Mouse (Mus musculus): ENCODE measurements at regions not wholly inside any gene's neighbourhood (a gene's known extent, or its start where the extent isn't known, plus 50 kb on each side); places are given as distances from the start of the nearest gene placed in this dataset.
A peak's percentile ranks its signal among the peaks of the same experiment; 100 is the strongest.

DNA sequence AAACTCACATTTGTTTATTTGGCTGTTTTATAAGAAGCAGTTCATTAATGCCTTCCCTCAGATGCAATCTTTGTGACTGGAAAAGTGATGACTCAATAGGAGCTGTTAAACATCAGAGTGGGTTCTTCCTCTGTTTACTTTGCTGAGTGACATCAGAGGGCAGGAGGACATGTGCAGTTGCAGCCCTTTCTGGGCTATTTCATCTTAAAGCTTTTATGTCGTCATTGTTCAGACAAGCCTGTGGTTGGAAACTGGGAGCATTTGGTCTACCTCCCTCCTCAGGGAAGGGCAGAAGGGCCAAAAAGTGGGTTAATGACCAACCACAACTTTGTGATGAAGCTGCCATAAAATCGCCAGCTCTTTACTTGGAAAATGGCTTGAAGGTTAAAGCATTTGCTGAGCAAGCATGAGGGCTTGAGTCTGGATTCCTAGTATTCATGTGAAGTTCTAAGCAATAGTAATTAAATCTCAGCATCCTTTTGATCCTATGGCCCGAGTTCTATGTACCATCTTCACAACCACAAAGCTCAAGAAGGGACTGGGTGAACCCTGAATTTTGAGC is 103.8 kb upstream of the Igfbp3 start:
- Histone ChIP-seq H3K9ac (no peak overlapping the region), H3K36me3 (no peaks in the 10 kb centered on the region), H3K4me1 (no peaks in the 10 kb centered on the region), H3K27ac (no peak overlapping the region), H3K4me2 (replicated peaks) (no peak overlapping the region), H3K9me3 (no peaks in the 10 kb centered on the region), H3K27me3 (no peaks in the 10 kb centered on the region), H3K4me3 (no peak overlapping the region)
- 62% methylated on average over 3 of the region's 3 CpGs for WGBS
- ATAC-seq (ENCODE audit: insufficient number of reproducible peaks, insufficient read depth, low FRiP score, low TSS enrichment), result no peak

DNA sequence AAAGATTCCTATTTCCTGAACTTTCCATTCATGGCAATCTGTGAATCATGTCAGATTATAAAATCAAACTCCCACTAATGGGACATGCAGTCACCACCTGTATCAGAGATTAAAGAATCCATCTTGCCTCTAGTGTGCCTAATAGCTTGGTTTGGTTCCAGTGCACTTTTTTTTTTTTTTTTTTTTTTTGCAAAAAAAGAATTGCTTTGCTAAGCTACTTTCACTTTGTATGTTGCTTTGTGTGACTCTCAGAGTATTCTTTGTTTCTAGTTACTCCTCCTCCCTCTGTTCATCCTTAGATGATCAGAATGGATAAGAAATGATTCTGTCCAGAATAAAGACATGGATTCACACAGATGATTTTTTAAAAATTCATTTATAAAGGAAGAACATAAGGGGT is 82.5 kb upstream of the Igfbp3 start:
- H3K9me3 ChIP-seq, result no peaks in the 10 kb centered on the region
- no peak overlapping the region for H3K27ac ChIP-seq
- no peak overlapping the region for H3K4me2 ChIP-seq (replicated peaks)
- no peaks in the 10 kb centered on the region for H3K4me1 ChIP-seq
- no peak for ATAC-seq (ENCODE audit: insufficient number of reproducible peaks, insufficient read depth, low FRiP score, low TSS enrichment)
- no peak overlapping the region for H3K4me3 ChIP-seq
- no peaks in the 10 kb centered on the region for H3K27me3 ChIP-seq
- H3K9ac ChIP-seq, result no peak overlapping the region
- no peaks in the 10 kb centered on the region for H3K36me3 ChIP-seq

DNA sequence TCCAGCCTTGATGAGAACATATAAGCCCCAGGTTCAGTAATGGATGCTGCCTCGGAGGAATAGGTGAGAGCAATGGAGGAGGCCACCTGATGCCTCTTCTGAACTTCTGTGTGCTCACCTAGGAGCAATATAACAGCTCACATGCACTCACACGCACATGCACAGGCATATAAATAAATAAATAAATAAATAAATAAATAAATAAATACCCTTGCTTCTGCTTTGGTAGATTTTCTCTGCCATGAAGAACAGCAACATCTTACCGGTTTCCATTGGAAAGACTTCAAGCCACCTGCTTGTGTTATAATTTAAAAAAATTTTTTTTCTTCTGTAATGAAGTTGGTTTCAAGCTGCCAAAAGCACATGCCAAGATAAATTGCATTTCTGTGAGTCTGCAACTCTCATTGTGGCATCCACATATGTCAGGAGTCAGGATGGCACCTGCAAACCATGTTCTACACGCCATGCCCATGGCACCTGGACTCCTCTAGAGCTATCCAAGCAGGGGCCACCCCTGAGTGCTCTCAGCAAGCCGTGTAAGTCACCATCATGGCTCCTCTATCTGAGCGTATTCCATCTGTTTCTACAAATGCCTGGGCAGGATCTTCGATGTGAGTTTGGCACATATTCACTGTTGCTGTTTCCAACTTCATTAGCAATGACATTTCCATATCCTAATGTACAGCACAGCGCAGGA is 75.7 kb upstream of the Igfbp3 start:
- Histone ChIP-seq H3K4me3 (no peak overlapping the region), H3K9me3 (no peaks in the 10 kb centered on the region), H3K27me3 (no peaks in the 10 kb centered on the region), H3K27ac (no peak overlapping the region), H3K4me2 (replicated peaks) (no peak overlapping the region), H3K36me3 (no peaks in the 10 kb centered on the region), H3K4me1 (peaks cover 10% of the 10 kb centered on the region), H3K9ac (no peak overlapping the region)
- 90% methylated on average over 8 of the region's 8 CpGs for WGBS
- ATAC-seq (ENCODE audit: insufficient number of reproducible peaks, insufficient read depth, low FRiP score, low TSS enrichment), result no peak

DNA sequence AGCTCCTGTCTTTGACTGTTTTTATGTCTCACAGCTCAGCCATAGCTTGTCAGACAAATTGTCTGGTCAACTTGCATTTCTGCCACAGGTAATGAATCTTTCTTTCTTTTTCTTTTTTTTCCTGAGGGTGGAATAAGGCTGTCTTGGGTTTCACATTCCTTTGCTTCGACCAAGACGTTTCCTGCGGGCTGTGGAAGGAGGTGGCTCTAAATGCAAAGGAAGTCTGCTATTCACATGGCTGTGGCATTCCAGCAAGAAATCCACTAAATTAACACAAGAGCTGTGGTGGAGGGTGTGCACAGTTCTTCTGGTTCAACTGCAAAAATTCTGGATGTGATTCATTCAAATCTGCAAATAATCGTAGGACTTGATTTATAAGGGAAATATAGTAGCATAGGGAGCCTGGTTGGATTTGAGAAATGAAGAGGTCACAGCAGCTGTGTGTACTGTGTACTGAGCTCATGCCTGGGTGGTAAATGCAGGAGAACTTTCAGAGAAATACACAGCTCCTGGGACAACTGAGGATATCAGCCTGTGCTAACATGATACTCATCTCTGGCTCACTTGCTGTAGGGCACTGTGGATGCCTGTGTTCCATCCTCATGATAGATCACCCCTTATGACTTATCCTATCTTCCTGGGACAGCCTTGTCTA is 71.2 kb upstream of the Igfbp3 start:
- ATAC-seq (ENCODE audit: insufficient number of reproducible peaks, insufficient read depth, low FRiP score, low TSS enrichment), result 0 out of 2 replicates have a peak, but pooled peaks have one; percentile 64
- H3K27me3 ChIP-seq, result no peaks in the 10 kb centered on the region
- H3K9ac ChIP-seq, result no peak overlapping the region
- H3K27ac ChIP-seq, result peak overlapping the region; percentile 51
- H3K4me2 ChIP-seq (replicated peaks), result no peak overlapping the region
- WGBS, result 15% methylated on average over 4 of the region's 4 CpGs
- no peak overlapping the region for H3K4me3 ChIP-seq
- H3K9me3 ChIP-seq, result no peaks in the 10 kb centered on the region
- H3K36me3 ChIP-seq, result no peaks in the 10 kb centered on the region
- H3K4me1 ChIP-seq, result peaks cover 33% of the 10 kb centered on the region

DNA sequence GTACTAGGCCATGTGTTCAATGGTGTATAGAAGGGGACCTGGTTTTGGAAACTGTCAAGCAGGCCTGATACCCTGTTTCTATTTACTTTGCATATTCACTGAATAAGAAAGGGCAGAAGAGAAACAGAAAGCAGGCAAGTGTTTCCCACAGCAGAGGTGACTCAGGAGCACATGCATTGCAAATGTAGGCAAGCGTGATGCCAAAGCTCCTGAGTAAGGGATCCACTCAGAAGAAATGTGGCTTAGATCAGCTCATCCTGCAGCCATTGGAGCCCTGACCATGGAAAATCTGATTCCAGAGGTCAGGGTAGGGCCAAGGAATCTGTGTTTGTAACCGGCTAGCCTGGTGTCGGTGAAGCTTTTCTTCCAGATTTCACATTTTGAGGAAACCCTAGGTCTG is 69.3 kb upstream of the Igfbp3 start:
- no peaks in the 10 kb centered on the region for H3K36me3 ChIP-seq
- ATAC-seq (ENCODE audit: insufficient number of reproducible peaks, insufficient read depth, low FRiP score, low TSS enrichment), result no peak
- H3K4me3 ChIP-seq, result no peak overlapping the region
- H3K4me2 ChIP-seq (replicated peaks), result no peak overlapping the region
- H3K27me3 ChIP-seq, result no peaks in the 10 kb centered on the region
- H3K27ac ChIP-seq, result peak overlapping the region; percentile 80
- no peak overlapping the region for H3K9ac ChIP-seq
- WGBS, result 60% methylated on average over 3 of the region's 3 CpGs
- H3K4me1 ChIP-seq, result peaks cover 33% of the 10 kb centered on the region
- H3K9me3 ChIP-seq, result no peaks in the 10 kb centered on the region

DNA sequence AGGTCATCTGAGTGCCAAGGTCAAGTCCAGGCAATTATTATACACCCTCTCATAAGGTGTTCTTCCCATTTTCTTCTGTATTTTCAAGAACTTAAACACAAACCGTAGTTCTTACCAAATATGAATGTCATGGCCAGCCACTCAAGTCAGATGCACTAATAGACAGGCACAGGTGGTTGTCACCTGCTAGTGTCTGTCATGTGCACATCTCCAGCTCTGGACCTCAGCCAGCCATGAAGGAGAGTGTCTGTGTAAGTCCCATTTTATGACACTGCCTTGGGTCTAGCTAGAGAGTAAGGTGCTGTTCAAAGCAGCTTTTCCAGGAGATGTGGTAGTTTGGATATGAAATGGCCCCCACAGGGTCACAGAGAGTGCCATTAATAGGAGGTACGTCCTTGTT is 68.5 kb upstream of the Igfbp3 start:
- Histone ChIP-seq H3K27me3 (no peaks in the 10 kb centered on the region), H3K4me2 (replicated peaks) (no peak overlapping the region), H3K27ac (peak overlapping the region; percentile 80), H3K36me3 (no peaks in the 10 kb centered on the region), H3K9me3 (no peaks in the 10 kb centered on the region), H3K4me3 (no peak overlapping the region), H3K9ac (no peak overlapping the region), H3K4me1 (peaks cover 33% of the 10 kb centered on the region)
- WGBS, result 62% methylated on average over 2 of the region's 2 CpGs
- ATAC-seq (ENCODE audit: insufficient number of reproducible peaks, insufficient read depth, low FRiP score, low TSS enrichment), result no peak

DNA sequence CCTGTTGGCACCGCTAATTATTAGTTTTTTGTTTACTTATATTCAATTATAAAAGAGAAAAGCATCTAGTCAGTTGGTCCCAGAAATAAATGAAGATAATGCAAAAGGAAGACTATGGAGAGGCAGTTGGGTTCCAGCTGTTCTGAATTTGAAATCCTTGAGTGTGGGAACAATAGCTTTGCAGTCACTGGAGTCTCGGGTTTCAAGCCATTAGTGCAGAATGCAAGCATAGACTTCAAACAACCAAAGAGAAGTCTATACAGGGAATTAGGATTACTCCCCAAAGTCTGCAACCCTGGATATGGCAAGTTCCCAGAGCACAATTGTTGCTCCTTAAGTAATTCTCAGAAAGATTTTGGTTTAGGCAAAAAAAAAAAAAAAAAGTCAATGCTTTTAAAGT is 67.9 kb upstream of the Igfbp3 start:
- H3K4me1 ChIP-seq, result peaks cover 33% of the 10 kb centered on the region

DNA sequence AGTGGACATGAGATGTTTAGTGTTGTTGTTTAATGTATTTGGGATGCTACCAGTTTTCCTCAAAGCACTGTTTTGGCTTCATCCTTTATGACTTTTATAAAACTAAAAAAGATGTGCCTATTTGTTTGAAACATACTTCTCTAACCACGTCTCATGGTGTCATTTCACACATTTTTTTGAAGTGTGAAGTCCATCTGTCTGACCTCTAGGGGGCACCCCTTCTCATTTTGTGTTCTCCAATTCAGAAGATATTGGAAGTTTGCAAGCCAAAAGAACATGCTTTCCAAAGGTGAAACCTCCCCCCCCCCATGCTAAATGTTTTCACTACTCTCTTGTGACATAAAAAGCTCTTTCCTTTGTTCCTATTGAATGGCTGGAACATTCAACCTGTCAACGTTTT is 66.2 kb upstream of the Igfbp3 start:
- H3K9me3 ChIP-seq, result no peaks in the 10 kb centered on the region
- no peak overlapping the region for H3K4me3 ChIP-seq
- H3K27me3 ChIP-seq, result no peaks in the 10 kb centered on the region
- no peak for ATAC-seq (ENCODE audit: insufficient number of reproducible peaks, insufficient read depth, low FRiP score, low TSS enrichment)
- H3K9ac ChIP-seq, result no peak overlapping the region
- 58% methylated on average over 2 of the region's 2 CpGs for WGBS
- no peak overlapping the region for H3K27ac ChIP-seq
- H3K36me3 ChIP-seq, result no peaks in the 10 kb centered on the region
- H3K4me1 ChIP-seq, result peaks cover 28% of the 10 kb centered on the region
- no peak overlapping the region for H3K4me2 ChIP-seq (replicated peaks)

More for the DNA sequence above, 67.9 kb upstream of the Igfbp3 start:
- H3K9me3 ChIP-seq, result no peaks in the 10 kb centered on the region
- no peaks in the 10 kb centered on the region for H3K36me3 ChIP-seq
- no peak overlapping the region for H3K4me2 ChIP-seq (replicated peaks)
- 26% methylated on average over 2 of the region's 2 CpGs for WGBS
- no peak overlapping the region for H3K4me3 ChIP-seq
- no peaks in the 10 kb centered on the region for H3K27me3 ChIP-seq
- ATAC-seq (ENCODE audit: insufficient number of reproducible peaks, insufficient read depth, low FRiP score, low TSS enrichment), result no peak; the same call in 1 of the 2 replicates
- peak overlapping the region; percentile 82 for H3K27ac ChIP-seq
- no peak overlapping the region for H3K9ac ChIP-seq

DNA sequence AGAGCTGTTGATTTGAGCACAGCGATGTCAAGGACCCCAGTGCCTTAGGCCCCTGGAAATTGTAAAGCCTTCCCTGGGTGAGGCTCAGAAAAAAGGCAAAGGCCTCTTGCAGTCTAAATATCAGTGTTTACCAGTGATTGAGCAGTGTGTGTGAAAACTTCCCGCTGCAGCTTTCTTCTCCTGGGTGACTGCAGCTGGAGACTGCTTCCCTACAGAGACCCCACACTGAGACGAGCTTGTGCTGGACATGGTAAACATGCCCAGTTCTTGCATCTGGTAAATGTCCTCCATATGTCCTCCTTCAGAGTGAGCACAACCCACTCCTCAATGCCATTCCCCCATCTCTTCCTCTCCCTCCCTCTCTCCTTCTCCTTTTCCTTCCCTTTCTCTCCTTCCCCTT is 58.8 kb upstream of the Igfbp3 start:
- no peaks in the 10 kb centered on the region for H3K9me3 ChIP-seq
- H3K27ac ChIP-seq, result no peak overlapping the region
- ATAC-seq (ENCODE audit: insufficient number of reproducible peaks, insufficient read depth, low FRiP score, low TSS enrichment), result no peak
- 34% methylated on average over 3 of the region's 3 CpGs for WGBS
- no peaks in the 10 kb centered on the region for H3K4me1 ChIP-seq
- no peaks in the 10 kb centered on the region for H3K27me3 ChIP-seq
- H3K36me3 ChIP-seq, result no peaks in the 10 kb centered on the region
- no peak overlapping the region for H3K4me2 ChIP-seq (replicated peaks)
- H3K9ac ChIP-seq, result no peak overlapping the region
- no peak overlapping the region for H3K4me3 ChIP-seq

DNA sequence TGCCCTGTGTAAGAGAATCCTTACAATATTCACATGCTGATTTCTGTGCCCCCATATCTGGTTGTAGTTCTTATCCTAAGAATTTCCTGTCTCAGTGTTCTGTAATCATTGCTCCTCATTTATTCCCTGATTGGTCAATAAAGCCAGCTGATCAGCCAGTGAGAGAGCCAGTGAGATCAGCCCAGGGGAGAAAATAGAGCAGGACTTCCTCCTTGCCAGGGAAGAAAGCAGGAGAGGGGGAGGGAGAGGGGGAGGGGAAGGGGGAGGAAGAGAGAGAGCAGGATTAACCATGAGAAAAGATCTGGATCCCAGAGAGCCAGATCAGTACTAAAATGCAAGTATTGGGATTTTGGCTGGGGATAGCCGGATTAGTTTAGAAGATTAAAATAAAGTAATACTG is 57.2 kb upstream of the Igfbp3 start:
- Histone ChIP-seq H3K4me2 (replicated peaks) (no peak overlapping the region), H3K27me3 (no peaks in the 10 kb centered on the region), H3K36me3 (no peaks in the 10 kb centered on the region), H3K27ac (no peak overlapping the region), H3K9me3 (no peaks in the 10 kb centered on the region), H3K4me3 (no peak overlapping the region), H3K4me1 (no peaks in the 10 kb centered on the region), H3K9ac (no peak overlapping the region)
- 100% methylated on average over 1 of the region's 1 CpGs for WGBS
- ATAC-seq (ENCODE audit: insufficient number of reproducible peaks, insufficient read depth, low FRiP score, low TSS enrichment), result no peak

DNA sequence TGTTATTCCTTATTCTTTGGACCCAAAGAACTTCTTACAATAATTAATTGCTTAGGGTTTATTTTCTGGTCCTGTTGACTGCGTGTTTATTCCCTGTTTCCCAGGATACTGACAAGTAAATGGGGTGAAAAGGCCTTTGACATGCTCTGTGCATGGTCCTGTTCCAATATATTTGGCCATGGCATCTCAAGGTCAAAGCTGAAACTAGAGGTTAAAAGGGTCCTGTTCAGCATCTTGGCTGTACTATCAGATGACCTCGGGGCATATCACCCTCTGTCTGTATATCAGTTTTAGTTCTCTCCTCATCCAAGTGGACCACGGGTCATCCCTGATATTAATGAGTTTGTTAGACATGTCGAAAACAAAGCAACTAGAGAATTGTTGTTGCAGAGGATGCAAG is 50.2 kb upstream of the Igfbp3 start:
- Histone ChIP-seq H3K27ac (no peak overlapping the region), H3K27me3 (no peaks in the 10 kb centered on the region), H3K9ac (no peak overlapping the region), H3K4me3 (no peak overlapping the region), H3K4me1 (no peaks in the 10 kb centered on the region), H3K9me3 (no peaks in the 10 kb centered on the region), H3K36me3 (no peaks in the 10 kb centered on the region), H3K4me2 (replicated peaks) (no peak overlapping the region)
- 80% methylated on average over 4 of the region's 4 CpGs for WGBS
- no peak for ATAC-seq (ENCODE audit: insufficient number of reproducible peaks, insufficient read depth, low FRiP score, low TSS enrichment)

Measured in embryonic facial prominence, embryonic 12.5 days (tissue).